Mouse (Mus musculus) ovary, postnatal 36 days (tissue): ENCODE data around the gene Armc7.
"Not testable (repeated sequence)": the region's sequence is repeated elsewhere in the genome, so short reads cannot be mapped to it uniquely, and the experiment has no call there.

ENCODE experiments used
- DNase-seq: peaks from one replicate; pipeline ENCODE4 v3.0.0; 2022; ENCODE audit warnings: low spot score, mixed read lengths

Gene Armc7

DNA sequence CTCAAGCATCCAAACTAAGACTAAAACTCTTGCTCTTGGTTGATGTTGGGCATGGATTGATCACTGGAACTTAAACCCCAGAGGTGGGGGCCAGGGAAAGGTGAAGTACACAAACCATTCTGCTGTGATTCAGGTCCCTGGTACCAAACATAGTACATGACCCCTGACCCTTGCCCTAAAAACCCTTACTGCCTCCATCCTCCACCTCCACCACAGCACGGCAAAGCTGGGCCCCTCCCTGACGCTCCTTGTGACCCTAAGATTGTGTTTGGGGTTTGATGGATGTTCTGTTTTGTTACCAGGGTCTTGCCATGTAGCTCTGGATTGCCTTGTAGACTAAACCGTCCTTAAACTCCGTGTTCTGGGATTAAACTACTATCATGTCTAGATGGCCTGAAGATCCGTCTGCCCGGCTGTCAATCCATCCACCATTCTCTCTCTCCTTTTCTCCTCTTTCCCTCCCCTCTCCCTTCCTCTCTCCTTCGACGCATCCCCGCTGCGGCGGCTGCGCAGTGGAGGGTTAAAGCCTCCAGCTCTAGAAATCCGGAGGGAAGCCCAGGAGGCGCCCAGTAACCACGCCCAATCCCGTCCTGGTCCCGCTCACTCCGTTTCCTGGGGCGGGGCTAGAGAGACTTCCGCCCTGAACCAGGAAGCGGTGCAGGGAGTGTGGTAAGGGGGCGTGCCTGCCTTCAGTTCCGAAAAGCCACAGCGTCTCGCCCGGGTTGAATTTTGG is at the start of gene Armc7:
TSS of gene Armc7 (plus strand) at position 643 of the 733 bp plus-strand sequence.
- peak; percentile 94 for DNase-seq

DNA sequence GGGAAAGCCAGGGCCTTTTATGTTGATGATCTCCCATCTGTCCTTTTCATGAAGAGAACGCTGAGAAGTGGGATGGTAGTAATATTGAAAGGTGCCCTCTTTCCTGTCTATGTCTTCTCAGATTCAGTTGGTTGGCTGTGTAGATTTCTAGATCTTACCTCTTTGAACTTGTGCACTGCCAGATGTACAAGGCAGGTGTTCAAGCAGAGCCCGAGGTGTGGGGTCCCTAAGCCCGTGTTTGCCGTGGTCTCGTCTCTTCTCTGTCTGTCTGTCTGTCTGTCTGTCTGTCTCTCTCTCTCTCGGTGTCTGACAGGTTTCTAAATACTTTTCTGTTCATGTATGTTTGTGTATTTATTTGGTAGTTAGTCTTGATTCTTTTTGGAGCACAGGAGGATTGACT is 49.8 kb upstream of the Armc7 start:
- DNase-seq = no peak

DNA sequence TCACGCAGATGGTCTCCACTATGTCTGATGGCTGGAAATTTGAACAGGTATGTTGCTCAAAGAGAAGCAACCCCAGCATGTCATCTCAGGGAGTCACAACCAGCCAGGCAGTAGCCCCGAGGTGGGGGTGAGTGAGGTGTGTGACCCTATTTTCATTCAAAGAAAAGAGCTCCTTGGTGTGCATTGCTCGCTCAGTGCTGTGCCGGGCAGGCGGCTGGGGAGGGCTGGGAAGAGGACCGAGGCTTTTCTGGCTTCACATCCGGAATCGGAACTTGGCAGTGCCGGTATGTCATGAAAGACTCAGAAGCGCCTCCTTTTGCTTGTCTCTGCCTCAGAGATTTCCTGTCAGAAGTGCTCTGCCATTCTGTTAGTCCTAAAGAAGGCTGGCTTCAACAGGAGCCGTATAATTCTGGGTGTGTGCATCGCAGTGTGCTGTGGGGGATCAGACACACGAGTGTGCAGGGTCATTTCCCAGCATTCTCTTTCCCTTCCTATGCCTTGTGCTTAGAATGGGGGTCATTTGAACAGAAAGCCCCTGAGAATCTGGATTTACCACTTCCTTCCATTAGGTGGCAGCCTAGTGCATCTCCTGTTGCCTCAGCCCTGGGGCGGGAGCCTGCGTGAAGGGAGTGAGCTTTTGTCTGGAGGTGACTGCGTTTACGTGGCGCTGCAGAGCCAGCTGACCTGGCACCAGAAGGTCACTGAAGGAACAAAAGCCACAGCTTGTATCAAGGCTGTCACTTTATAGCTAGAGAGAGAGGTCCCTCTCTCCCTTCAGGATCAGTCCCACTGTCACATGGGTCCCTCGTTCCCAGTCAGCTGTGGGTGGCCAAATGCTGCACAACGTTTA is 47.8 kb upstream of the Armc7 start:
- DNase-seq = peak; percentile 51

DNA sequence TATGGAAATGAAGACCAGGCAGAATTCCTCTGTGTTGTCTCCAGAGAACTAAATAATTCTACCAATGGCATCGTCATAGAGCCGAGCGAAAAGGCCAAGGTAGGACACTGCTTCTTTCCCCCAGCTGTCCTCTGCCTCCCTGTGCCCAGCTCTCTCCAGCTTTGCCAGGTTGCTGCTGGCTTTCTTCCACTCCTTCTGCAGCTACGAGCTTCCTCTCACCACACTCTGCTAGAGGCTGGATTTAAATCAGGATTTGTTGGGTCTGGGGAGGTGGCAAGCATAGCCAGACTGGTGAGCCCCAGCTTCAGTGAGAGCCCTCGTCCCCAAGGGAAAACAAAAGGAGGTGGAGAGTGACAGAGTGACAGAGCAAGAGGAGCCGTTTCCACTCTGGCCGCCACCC is 46.2 kb upstream of the Armc7 start:
- DNase-seq = no peak

DNA sequence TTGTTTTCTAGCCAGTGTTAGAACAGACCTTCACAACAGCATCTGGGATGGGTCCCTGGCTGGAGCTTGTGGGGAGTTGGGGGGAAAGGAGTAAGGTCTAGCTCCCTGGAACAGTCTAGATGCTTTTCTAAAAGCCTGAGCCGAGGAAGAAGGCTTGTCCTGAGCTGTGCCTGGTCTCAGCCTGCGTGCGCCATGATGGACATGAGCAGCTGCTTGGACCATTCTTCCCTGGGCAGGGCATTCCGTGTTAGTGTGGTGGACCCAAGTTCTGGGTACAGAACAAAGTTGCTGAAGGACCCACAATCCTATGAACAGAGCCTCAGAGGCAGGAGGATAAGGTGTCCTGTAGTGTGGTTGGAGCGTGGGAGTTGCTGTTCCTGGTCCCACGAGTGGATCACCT is 44.9 kb upstream of the Armc7 start:
- DNase-seq = no peak

DNA sequence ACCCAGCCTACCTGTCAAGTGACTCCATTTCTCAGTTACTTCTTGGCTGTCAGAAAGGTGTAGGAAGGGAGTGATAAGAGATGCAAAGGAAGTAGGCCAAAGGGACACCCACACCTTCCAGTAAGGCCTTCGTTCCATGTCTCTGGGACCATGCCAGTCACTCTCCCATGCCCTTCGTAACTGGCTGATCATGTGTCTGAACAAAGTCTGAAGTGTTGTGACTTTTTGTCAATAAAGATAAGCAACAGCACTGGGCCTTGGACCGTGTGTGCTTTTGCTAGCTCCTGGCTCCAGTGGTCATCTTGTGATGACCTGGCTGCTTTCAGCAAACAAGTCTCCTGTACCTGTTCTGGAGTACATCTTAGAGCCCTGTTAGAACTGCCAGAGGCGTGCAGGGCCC is 42.7 kb upstream of the Armc7 start:
- no peak for DNase-seq

DNA sequence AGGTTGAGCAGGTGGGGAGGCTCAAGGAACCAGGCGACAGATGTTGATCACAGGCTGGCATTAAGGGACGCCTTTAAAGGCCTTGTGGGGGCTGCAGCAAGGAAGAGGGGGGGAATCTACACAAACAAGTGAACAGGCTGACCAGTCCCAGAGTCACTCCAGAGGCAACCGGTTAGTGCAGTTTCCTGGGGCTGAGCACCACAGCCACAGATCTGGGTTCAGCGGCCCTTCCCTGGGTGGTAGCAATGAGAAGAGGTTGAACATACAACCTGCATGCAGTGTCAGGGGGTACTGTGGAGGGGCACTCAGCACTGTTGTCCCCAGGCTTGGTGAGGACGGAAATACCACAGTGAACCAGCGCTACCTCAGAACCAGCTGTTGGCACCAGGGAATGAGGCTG is 42.1 kb upstream of the Armc7 start:
- DNase-seq = no peak

DNA sequence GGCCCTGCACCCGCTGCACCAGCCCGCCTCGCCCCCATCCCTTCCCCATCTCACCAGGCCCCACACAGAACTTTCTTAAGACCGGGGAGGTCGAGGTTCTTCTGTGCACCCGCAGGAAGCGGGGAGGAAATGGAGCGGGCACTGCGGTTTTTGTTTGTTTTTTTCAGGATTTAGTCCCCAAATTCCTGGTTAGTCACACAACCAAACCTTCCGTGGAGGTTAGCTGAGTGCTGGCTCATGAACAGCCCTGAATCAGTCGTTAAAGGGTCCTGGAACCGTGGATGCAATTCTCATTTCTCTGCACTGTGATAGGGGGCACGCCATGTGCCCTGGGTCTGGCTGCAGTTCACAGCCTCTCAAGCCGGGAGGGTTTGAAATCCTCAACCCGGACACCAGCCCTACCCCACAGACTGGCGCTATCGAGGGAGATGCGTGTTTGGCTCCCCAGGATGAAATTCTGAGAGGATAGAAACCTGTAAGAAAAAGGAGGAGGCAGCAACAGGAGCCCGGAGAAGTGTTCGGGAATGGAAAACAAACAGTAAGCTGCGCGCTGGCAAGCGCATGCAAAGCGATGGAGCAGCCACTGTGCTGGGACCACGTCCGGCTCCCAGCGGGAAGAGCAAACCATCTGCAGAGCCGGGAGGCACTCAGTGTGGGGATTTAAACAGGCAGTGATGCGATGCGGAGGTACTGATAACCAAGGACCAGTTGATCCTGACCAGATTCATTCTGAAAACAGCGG is 39.7 kb upstream of the Armc7 start:
- DNase-seq = no peak

DNA sequence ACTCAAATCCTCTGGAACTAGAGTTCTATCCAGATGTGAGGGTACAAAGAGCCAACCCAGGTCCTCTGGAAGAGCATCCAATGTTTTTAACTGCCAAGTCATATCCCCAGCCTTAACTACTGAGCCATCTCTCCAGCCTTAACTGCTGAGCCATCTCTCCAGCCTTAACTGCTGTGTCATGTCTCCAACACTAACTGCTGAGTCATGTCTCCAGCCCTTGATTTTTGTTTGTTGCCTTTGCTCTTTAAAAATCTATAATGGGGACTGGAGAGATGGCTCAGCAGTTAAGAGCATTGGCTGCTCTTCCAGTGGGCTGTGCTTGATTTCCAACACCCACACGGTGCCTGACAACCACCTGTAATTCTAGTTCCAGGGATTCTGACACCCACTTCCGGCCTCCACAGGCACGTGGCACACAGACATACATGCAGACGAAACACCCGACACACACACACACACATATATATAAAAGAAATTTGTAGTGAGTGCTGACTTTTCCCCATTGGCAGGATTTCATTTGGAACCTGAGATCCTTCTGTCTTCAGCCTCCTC is 37.8 kb upstream of the Armc7 start:
- DNase-seq = no peak

DNA sequence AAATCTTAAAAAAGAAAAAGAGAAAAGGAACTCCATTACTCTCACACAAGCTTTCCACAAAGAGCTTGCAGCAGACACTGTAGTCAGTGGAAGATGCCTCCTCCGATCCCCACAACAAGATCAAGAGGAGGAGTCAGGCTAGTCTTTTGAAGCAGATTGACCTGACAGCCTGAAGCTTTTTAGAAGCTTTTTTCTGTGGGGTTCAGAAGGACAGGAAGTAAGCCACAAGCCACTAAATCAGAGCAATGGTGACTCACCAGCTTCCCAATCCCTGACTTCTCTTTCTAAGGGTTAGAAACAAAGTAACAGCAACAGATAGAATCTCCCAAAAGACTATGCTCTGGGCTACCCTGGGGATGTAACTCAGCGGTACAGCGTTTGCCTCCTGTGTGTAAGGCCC is 36.1 kb upstream of the Armc7 start:
- DNase-seq = no peak

DNA sequence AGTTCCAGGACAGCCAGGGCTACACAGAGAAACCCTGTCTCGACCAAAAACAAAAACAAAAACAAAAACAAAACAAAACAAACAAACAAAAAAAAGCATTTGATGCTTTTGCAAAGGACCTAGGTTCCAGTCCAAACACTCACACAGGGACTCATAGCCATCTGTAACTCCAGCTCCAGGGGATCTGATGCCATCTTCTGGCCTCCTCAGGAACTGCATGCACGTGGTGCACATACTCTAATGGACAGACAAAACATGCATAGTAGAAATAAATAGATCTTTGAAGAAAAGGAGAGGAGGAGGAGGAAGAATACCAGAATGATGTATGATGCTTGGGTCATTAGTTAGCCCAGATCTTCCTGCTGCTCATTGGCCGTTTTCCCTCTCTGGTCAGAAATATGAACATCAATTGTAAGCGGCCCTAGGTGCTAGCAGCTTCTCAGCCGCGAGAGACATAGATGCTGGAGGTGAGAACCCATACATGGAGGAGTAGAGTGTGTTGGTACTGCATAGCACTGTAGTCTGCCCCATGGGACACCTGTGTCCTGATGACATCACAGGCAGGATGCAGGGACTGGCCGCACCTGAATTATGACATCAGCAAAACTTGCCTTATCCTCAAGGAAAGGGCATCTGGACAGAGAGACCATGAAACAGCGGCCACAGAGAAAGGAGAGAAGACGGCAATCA is 35.4 kb upstream of the Armc7 start, which contains the start of gene Trim80:
TSS of gene Trim80 (plus strand) at position 640 of the 690 bp plus-strand sequence.
- DNase-seq = no peak

DNA sequence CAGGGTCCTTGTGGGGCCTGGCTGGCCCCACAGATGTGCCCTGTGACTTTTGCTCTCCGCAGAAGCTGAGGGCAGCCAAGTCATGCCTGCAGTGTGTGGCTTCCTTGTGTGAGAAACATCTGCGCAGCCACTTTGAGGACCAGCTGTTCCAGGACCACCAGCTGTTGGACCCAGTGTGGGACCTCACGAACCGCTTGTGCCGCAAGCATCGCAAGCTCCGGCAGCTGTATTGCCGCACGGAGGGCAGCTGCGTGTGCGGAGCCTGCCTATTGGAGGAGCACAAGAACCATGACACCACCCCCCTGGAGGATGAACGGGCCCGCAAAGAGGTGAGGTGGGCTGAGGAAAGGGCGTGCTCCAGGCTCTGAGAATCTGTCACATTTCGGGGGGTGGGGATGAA is 34.0 kb upstream of the Armc7 start:
- no peak for DNase-seq

DNA sequence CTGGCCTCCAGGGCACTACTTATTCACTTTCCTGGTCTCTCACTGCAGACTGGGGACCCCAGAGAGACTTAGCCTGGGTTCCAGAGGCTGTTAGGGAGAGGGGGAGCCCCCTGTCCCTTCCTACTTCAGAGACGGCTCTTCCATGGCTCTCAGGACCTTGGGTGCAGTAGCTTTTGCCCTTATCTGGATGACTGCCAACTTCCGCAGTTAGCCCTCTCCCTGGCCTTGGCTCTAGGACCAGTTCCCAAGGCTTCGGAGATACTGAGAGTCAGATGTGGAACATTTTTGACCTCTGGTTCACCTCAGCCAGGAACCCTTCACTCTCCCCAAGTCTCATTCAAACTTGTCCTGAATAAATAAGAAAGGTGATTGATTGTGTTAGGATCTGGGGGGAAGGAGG is 28.6 kb upstream of the Armc7 start:
- no peak for DNase-seq

DNA sequence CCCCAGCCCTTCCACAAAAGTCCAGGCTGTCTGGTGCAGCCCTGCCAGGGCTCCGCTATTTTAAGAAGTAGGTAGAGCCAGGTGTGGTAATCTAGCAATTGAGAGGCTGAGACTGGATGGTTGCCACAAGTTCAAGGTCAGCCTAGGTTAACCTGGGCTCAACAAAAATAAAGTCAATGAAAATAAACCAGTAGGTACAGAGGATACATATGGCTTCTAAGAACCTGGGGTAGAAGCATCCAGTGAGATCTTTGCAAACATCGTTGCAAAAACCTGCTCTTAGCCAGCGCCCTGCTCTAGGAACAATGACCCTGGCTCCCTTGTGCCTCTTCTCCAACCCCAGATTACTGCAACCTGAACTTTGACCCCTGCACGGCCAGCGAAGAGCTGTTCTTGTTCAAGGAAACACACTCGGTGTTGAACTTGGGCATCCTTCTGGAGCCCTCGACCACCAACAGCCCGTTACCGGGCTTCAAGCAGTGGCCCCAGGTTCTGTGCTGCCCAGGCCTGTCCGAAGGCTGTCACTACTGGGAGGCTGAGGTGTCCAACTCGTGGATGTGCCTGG is 28.1 kb upstream of the Armc7 start:
- no peak for DNase-seq

DNA sequence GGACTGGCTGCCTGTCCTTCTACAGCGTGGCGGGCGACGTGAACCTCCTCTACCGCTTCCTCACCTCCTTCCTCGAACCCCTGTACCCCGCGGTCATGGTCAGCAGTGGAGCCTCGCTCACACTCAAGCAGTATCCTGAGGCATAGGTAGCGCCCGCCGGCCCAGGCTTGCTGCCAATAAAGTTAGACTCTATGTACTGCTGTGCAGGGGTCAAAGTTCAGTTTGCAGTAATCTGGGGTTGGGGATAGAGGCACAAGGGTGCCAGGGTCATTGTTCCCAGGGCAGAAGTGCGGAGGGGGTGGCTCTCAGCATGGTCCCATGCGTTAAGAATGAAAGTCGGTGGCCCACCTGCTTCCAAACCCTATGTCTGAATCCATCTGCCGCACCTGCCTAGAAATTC is 27.4 kb upstream of the Armc7 start:
- DNase-seq = no peak

DNA sequence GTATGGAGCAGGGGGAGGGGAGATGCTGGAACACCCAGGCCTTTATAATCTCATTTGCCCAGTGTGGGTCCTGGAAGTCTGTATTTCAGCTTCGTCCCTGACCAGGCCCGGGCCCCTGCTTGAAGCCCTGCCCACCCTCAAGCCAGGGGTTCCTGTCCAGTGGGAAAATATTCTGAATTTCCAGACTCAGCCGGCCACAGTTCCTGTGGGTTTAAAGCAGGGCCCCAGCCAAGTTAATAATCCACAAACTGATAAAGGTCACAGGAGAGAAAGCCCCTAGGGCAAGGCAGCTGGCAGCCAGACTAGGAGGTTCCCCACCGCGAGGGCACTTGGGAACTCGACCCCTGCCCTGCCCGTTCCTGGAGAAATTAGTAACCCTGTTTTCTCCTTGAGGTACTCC is 26.5 kb upstream of the Armc7 start:
- DNase-seq = no peak

DNA sequence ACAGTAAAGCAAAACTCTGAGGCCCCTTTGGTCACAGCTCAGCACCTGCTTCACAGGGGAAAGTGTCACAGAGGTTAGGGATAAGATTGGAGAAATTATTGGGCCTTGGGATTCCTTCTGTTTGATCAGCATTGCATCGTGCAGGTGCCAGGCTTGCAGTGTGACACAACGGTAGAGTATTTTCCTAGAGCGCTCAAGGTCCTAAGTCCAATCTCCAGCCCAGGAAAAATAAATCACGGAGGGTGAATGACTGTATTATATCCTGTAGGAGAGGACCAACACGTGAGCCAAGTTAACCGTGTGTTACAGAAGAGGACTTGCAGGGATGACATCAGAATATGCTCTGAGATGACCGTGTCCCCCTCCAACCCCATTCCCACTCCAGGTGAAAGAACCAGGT is 25.3 kb upstream of the Armc7 start:
- DNase-seq = no peak

DNA sequence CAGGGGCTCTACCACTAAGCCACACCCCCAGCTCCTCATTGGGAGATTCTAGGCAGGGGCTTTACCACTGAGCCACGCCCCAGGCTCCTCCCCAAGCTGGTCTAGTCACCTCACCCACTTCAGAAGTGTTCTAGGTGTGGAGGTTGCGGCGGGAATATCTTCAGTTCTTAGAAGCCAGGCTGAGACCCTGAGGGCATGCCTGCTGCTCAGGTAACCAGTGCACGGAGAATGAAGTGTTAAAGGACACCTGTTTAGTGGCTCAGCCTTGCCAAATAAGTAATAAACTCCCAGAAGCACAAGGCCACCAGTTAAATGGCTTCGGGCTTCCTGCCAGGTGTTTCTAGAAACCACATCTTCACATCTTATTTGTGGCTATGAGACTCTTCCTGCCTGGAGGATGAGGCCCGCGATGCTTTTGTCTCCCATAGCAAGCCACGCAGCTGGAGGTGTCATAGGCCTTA is 23.7 kb upstream of the Armc7 start:
- DNase-seq = no peak

DNA sequence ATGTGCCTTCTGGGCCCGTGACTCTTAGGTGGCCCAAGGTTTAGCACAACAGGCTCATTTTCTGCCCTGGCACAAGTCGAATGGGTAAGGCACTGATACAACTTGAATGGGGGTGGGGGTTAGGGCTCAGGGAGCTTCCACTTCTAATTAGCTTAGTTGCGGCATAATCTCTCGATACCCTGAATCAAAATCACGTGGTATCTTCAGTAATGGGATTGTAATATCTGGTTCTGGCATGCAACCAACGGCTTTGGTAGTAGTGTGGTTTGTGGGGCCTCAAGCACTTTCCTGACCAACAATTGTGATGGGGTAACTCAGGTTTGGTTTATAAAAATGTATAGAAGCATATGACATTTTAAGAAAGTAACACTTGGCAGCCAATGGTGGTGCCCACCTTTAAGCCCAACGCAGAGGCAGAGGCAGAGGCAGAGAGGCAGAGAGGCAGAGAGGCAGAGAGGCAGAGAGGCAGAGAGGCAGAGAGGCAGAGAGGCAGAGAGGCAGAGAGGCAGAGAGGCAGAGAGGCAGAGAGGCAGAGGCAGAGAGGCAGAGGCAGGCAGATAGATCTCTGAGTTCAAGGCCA is 23.1 kb upstream of the Armc7 start:
- DNase-seq = no peak

DNA sequence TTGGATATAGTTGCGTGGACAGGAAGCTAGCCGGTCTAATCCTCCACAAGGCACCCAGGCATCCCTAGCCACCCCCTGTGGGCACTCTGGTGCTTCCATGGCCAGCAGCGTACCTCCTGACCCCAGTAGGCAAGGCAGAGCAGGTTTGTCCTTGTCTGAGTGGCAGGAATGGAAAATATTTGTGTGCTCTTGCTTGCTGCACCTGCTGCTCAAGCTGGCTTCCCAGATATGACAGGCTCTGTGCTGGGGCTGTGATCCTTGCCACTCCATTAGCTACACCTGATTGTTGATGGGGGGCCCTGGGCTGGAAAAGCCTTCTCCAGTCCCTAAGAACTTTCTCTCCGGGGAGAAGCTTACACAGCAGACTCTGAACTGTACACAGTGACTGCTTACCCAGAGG is 22.2 kb upstream of the Armc7 start:
- DNase-seq = no peak

DNA sequence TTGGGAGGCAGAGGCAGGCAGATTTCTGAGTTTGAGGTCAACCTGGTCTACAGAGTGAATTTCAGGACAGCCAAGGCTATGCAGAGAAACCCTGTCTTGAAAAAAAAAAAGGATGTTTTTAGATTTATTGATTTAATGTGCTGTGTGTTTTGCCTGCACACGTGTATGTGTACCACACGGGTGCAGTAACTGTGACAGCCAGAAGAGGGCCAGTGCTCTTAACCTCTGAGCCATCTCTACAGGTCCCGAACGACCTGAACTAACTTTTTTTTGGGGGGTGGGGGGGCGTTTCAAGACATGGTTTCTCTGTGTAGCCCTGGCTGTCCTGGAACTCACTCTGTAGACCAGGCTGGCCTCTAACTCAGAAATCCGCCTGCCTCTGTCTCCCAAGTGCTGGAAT is 20.6 kb upstream of the Armc7 start:
- DNase-seq = not testable (repeated sequence)
